Mouse (Mus musculus): ENCODE results near the gene Tgfa.

Tgfa gene

DNA sequence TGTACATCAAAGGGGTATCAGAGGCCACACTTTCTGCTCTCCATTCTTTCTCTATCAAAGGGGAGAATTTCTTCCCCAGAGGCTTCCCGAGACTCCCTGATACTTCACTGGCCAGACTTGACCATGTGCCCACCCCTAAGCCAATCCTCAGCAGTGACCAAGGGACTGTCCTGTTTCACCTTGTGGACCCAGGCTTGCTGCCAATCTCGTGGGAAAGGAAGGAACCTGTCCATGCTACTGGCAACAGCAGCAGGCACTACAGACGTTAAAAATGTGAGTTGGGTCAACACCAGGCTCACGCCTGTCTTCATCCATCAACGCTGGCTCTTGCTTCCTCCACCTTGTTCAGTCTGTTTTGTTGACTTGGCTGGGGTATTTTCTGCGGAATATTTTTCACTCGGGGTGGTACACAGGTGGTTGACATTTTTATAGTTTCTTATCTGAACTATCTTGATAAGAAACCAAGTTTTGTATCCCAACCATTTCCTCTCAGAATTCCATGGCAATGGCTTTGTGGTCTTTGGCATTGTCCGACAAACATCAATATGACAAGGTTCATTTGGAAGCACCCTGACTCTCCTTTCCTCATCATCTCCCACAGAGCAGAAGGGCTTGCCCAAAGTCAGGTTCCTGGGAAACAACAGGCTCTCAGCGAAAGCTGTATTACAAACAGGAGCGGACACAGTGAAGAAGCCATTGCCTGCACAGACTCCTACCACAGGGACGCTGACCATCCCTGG is 6.1 kb upstream of the Tgfa start:
- no peak for DNase-seq (ENCODE audit: low spot score)

DNA sequence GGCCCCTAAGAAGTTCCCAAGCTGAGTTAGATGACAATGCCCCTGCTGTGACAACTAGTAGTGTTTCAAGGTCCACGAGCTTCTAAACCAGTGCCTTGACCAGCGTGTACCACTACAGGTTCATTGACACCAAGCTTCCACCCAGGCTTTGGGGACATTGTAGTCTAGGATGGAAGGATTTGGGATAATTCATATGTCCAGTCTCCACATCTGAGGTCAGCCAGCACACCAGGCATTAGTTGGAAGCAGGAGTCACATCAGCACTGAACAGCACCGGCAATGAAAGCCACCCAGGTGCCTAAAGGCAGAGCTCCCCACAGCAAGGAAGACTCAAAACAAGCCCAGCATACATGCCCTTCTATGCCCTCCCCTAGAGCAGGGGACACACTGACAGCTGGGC is 4.4 kb upstream of the Tgfa start:
- DNase-seq (ENCODE audit: low spot score), result no peak

DNA sequence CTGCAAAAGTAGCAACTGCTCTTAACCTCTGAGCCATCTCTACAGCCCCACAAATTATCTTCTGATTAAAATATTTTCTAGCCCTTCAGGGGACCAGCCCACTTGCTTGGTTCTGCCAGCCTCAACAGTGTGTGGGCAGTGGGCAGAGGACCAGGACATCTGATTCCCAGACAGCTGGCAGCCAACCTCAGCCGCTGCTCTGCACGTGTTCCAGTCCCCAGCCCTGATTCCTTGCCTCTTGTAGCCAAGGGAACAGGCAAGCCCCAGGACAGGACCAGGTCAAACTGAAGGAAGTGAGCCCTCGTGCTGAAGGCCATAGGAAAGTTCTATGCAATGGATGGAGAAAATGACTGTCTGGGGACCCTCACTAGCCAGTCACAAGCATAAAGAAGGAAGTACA is 2.0 kb upstream of the Tgfa start:
- peak; percentile 41 for DNase-seq (ENCODE audit: low spot score)

DNA sequence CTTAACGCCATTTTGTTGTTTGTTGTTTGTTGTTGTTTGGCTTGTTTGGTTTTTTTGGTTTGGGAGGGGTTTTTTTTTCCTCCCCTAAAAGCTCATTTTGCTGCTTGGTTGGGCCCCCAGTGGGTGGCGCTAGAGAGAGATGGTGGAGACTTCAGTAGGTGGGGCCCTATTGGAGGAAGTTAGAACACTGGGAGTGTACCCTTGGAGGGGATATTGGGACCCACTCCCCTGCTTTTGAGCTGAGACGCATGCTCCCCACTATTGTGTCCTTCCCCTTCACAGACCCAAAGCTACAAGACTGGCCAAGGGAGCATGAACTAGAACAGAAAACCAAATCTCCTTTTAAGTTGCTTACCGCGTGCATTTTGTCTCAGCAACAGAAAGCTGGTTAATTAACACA is 1.1 kb upstream of the Tgfa start:
- peak; percentile 20 for DNase-seq (ENCODE audit: low spot score)

DNA sequence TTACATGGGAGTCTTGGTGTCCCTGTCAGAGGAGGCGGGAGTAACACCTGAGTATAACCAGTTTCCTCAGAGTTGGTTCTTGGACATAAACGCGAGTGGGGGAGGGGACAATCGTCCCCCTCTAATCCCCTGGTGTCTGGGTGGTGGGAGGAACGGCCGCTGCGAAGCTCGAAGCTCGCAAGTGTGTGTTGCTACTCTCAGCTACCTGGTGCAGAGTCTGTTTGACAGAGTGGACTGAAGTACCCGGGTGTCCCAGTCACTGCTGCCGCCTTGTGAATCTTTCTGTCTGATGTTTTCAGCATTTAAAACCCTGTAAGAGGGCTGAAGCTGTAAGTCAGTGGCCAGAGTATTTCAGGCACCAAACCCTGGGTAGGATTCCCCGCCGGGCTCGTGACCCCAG is 1.0 kb downstream of the Tgfa start:
- DNase-seq (ENCODE audit: low spot score), result no peak

DNA sequence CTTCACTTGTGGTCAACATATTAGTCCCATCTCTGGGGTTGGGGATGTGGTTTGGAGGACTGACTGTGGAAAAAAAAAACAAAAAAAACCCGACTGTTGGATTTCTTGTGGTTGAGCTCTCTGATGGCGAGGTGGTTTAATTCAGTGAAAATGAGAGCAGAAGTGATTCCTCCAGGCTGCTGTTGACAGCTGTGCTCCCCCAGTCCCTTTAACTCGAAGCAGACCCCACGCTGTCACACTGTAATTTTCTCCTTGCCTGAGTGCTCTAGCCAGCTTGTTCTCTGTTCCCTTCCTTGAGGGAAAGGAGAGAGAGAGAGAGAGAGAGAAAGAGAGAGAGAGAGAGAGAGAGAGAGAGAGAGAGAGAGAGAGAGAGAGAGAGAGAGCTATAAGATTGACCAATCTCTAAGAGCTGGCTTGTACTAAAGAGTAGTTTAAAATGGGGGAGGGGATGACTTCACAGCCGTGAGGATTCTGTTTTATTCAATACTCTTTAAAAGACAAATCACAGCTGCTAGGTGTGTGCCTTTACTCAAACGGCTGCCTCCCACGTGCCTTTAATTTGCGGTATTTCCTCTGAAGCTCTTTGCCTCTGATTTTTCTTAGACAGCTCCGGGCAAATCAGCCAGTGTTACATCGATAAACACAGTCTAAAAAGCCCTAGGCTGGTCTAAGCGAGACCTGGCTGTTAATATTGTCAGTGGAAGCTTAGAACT is 2.3 kb downstream of the Tgfa start:
- DNase-seq (ENCODE audit: low spot score), result no peak

DNA sequence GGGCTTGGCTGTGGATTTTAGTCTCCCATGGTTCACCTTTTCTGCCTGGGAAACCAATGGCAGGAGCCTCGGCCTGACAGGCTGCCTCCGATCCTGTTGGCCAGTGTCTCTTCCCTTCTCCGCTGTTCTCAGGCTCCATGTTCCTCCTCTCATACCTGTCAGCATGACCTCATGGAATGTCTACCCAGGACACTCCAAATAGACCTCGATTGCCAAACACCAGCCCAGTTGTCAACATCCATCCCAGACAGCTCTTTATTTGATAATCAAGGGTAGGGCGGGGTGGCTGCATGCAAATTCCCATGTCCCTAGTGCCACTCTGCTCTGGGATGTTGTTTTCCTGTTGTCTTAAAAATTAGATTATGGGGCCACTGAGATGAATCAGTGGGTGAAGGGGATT is 5.9 kb downstream of the Tgfa start:
- DNase-seq (ENCODE audit: low spot score), result no peak

DNA sequence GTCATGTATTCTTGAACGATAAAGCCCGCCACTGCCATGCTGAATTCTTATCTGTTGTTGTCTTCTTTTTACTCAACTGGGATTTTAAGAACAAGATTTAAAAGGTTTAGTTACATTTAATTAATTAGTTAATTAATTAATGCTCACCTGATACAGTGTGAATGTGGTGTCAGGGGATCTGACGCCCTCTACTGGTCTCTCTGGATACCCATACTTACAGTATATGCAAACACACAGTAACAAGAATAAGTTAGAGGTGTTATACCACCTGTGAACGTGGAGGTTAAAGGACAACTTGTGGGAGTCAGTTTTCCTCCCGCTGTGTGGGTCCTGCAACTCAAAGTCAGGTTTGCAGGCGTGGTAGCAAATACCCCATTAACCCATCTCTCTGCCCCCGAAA is 8.1 kb downstream of the Tgfa start:
- no peak for DNase-seq (ENCODE audit: low spot score)

DNA sequence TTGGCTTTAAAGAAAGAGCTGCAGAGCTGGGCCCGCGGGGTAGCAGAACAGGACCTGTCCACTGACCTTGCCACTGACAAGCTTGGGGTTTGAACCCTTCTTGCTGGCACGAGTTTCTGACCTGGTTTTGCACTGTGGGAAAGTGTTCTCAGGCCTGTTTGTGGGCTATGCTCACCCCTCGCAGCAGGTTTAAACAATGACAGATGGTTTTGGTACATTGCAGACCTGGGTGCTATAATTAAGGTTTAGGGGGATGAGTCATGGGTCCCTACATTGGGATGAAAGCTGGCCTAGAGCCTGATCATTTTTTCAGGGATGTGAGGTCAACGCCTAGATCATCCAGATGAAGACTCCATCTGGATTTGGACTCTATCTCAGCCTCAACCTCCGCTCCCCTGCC is 11.0 kb downstream of the Tgfa start:
- DNase-seq (ENCODE audit: low spot score), result no peak

DNA sequence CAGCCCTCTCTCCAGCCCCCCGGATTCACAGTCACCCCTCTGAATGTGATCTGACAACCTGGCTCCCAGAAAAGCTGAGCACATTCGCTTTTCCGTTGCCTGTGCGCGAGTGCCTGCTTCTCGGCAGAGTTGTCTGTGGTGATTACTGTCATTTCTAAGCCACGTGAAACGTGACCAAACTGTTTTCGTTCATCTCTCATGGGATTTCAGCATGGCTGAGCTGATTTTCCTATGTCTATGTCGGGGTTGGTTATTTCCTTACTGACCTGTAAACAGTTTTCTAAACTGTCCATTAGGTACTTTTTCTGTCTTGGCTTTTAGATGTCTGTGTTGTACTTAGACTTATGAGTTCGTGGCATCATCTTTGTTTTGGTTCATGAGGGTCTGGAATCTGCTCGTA is 12.0 kb downstream of the Tgfa start:
- DNase-seq (ENCODE audit: low spot score), result no peak

DNA sequence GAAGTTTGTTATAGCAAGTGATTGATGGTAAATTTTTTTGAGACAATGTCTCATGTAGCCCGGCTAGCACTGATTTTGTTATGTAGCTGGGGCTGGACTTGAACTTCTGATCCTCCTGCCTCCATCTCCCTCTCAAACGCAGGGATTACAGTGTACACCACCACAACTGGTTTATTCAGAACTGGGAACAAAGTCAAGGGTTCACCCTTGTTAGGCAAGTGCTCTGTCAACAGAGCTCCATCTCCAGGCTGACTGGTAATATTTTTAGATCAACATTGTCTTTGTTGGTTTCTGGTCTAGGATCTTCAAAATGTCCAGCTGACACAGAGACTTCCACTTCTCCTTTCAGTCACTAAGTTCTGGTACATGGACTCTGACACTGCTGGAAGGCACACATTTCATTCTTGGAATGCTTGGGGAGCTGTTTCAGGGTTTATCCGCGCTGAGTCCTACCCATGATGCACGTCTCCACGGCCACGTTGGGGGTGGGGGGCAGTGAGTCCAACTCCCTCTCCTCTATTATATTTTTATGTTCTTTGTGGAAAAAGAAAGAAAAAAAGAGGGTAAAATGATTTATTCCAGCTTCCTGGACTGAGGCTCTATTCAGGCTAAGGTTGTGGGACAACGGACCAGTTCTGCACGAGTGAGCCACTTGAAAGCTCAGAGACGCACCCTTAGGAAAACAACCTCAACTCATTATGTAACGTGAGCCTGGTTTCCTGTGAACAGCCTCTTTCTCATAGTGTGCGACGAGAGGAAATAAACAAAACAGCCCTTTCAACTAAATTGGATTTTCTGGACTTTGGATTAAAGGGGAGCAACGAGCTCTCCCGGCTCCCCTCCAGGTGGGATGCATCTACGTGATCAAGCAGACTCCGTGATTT is 14.4 kb downstream of the Tgfa start:
- DNase-seq (ENCODE audit: low spot score), result no peak

DNA sequence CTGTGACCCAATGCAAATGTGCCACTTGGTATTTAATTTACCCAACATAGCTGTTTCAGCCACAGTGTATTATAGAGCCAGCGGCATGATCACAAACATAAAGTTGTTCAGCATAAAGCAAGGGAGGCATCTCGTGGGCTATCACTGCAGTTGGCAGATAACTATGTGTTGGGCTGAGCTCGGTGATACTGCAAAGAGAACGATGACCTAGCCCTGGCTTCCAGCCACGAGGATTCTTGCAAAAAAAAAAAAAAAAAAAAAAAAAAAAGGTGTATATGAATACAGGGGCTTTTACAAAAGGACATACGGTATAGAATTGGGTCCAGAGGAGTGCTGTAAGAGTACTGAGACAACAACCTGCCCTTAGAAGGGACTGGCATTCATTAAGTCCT is 15.0 kb downstream of the Tgfa start:
- no peak for DNase-seq (ENCODE audit: low spot score)

DNA sequence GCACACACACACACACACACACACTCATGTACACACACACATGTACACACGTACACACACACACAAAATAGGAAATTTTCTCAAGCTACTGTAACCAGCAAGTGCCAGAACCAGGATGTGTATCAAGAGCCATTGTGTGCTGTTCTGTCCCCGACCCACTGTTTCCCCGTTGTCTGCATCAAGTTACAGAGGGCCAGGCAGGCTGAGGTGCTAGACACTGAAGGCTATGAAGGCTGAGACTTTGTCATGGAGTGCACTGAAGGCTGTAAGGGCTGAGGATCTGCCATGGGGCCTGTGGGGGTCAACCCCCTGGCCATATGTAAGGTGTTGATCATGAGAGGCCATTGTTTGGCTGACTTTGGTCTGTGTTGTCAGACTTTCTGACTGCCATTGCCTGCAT is 15.6 kb downstream of the Tgfa start:
- DNase-seq (ENCODE audit: low spot score), result no peak

DNA sequence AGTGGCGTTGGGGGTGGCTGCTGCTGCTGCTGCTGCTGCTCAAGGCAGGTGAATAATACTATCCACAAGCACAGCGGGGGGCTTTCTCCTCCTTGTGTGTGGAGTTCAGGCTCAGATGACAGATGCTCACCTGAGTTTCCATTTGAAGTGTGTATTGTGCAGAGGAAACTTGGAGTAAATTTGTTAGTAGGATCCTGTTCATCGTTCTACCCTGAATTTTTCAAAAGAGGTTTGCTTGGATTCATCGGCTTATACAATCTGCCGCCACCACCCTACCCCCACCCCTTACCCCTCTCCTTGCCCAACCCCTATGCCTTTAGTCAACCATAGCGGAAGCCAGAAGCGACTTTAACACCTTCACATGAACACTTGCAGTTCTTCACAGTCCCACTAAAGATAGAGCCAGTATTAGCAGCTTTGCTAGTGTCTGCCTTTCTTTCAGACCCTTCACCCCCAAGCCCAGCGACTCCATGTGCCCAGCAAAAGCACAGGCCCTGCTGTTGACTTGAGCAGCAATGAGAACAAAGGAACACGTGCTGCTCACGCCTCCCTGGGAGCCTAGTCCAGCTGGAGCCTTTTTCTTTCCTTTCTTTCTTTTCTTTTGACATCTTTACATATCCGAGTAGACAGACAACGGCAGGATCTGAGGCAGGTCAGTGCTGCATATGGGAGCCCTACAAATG is 16.2 kb downstream of the Tgfa start:
- no peak for DNase-seq (ENCODE audit: low spot score)

DNA sequence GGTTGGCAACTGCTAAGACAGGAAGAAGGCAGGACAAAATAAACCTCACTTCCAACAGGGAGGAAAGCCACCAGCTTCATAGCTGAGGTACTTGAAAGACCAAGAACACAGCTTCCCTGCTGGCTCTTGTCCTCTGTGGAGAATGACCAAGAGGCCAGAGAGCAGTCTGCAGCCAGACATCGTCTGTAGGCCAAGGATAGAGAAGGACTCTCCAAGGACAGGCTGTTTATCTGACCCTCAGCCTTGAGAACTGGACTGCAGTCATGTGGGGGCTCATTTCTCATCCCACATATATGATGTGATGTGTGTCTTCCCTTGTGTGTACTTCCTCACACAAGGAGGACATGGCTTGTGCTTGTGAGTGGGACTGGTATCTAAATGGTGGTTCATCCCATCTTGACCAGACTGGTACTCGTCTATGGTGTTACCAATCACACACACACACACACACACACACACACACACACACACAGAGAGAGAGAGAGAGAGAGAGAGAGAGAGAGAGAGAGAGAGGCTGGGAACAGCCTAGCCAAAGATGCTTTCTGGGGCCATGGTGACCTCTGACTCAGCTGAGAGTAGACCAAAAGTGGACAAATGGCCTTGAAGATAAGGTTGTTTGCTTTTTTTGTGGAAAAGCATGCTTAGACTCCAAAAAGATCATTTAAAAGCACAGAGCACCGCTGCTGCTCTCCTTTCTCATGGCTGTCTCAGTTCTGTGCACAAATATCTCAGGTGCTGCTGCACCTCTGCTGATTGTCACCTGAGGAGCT is 18.0 kb downstream of the Tgfa start:
- no peak for DNase-seq (ENCODE audit: low spot score)

DNA sequence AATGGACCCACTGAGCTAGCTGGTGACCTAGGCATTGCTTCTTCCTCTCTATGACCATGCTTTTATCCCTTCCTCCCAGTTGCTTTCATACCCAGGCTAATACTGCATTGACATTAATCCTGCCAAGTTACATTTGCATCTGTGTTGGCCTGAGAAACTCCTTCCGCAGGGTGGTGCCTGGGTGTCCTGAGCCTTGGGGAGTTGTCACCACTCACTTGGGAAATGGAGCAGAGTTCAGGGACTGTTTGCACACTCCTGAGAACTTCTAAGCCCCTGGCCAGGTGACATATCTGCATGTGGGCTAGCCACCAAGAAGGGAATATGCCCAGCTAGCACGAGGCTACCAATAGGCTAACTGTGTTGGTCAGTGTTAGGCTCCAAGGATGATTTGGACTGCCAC is 23.0 kb downstream of the Tgfa start:
- no peak for DNase-seq (ENCODE audit: low spot score)

DNA sequence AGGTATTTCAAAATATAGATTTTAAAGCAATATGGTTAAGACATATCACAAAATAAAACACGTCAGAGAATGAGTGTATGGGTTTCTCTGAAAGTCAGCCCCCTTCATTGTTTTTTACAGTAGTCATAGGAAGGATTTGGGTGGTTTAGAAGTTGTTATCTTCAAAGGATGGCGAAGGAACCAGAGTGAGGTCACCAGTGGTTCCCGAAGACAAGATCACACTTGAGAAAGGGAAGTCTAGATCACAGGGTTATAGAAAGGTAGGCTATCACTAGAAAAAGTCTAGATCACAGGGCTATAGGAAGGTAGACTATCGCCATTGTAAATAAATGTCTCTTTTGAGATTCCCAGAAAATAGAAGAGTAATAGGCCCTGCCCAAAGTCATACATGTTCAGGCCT is 23.7 kb downstream of the Tgfa start:
- no peak for DNase-seq (ENCODE audit: low spot score)

DNA sequence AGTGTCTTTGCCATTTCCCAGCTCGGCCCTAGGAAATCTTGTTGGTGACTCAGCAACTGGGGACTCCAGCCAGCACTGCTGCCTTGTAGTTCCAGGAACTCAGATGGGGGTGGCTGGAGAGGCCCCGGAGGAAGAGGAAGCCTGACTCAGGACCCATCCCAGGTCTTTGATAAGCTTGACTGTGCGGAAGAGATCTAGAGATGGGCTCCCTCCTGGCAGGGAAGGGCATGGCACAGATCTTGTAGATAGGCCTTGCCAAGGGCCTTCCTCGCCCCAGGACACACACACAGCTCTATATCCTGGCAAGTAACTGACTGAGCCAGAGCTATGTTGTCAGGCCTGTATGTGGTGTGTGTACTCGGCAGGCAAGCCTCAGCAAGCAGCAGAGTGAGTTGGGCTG is 24.5 kb downstream of the Tgfa start:
- peak; percentile 79 for DNase-seq (ENCODE audit: low spot score)

DNA sequence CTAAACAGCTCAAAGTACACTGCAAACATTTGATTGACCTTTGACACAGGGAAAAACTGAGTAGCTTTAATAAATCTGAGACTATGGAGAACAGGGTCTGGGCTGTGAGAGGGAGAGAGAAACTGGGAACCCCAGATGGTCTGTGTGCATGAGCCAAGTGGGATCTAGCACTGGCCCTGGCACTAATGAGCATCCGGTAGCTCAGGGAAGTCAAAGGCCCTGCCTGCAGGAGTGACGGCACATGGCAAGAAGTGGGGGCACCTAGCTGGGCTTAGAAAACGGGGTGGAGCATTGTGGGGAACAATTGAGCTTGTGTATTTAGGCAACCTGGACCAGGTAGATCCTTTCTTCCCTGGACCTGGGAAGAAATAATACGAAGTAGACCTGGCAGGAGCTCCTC is 25.1 kb downstream of the Tgfa start:
- no peak for DNase-seq (ENCODE audit: low spot score)

DNA sequence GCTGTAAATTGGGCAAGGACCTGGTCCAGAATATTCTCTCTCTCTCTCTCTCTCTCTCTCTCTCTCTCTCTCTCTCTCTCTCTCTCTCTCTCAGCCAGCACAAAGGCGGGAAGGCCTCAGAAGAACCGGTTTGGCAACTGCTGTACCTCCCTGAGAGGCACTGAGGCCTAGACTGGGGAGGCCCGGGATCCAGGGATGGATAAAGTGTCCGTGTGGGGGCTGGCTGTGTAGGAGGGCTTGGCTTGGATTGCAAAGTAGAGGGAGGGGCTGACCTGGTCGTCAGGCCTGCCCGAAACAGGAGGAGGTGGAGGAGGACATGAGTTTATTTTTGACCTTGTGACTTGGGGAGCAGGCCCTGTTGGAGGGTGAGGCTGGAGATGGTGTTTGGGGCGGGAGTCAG is 27.4 kb downstream of the Tgfa start:
- DNase-seq (ENCODE audit: low spot score), result no peak

DNA sequence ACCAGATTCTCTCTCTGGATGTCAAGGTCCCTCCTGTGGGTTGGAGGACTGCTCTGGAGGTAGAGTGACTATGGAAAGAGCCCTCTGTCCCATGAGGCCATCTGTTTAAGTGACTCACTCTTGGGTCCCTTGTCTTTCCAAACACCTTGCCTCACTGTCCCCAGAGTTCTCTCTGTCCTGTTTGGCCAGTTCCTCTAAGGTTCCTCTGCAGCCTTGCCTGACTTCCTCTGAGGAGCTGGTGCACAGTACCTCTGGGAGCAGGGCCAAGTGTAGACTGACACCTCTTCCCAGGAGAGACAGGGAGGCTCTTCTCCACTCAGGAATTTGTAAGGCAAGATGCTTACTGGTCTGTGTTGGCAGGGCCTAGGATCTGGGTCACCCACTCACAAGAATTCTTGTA is 30.6 kb downstream of the Tgfa start:
- DNase-seq (ENCODE audit: low spot score), result no peak

DNA sequence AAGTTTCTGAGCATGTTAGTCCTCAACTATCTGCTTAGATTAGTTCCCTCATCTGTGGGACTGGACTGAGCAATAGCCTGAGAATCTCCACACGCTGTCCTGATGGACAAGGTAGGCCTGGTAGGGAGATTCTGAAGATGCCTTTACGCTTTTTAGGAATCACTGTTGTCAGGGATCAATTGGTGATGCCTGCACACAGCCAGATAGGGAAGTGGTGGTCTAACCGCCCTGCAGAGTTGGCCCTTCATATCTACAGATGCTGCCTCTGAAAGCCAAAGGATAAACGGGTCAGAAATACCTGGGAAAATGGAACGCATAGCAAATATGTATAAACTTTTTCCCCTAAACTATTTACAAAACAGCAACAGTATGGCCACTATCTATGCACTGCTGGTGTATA is 37.3 kb downstream of the Tgfa start:
- DNase-seq (ENCODE audit: low spot score), result no peak

All from adipocyte (in vitro differentiated cells).